Mouse (Mus musculus) kidney, embryonic 15.5 days (tissue): ENCODE data around the gene Etnppl. TPM values are rescaled to one million over a fixed set of nuclear protein-coding genes. Genes with fewer than 3 reads are reported as not detected.

Experiments
- ATAC-seq: fragments of 200-750 bp; cut with Nextera tagmentation; replicated peaks from 2 replicates; pipeline ENCODE4 v1.8.0; 2017; ENCODE audit warnings: moderate TSS enrichment; ENCODE audit not compliant: low FRiP score
- H3K27ac ChIP-seq: fragments of 300-500 bp; sonication (generic); 2 replicates; pipeline ENCODE4 v1.5.1; 2015; ENCODE audit warnings: mild to moderate bottlenecking, inconsistent platforms
- H3K27me3 ChIP-seq: fragments of 300-500 bp; sonication (generic); 2 replicates; pipeline ENCODE4 v1.6.1; 2015; ENCODE audit warnings: inconsistent platforms
- H3K36me3 ChIP-seq: fragments of 300-500 bp; sonication (generic); 2 replicates; pipeline ENCODE4 v1.6.1; 2015; ENCODE audit warnings: inconsistent platforms
- H3K4me1 ChIP-seq: fragments of 300-500 bp; sonication (generic); 2 replicates; pipeline ENCODE4 v1.6.1; 2015; ENCODE audit warnings: inconsistent platforms
- H3K4me2 ChIP-seq: fragments of 300-500 bp; sonication (generic); 2 replicates; pipeline ENCODE4 v1.6.1; 2015; ENCODE audit warnings: moderate library complexity, mild to moderate bottlenecking, inconsistent platforms
- H3K4me3 ChIP-seq: fragments of 300-500 bp; sonication (generic); replicated peaks from 2 replicates; pipeline ENCODE4 v1.5.1; 2015; ENCODE audit warnings: mild to moderate bottlenecking, inconsistent platforms
- H3K9ac ChIP-seq: fragments of 300-500 bp; sonication (generic); 2 replicates; pipeline ENCODE4 v1.6.1; 2015; ENCODE audit warnings: mild to moderate bottlenecking, inconsistent platforms
- H3K9me3 ChIP-seq: fragments of 300-500 bp; sonication (generic); replicated peaks from 2 replicates; pipeline ENCODE4 v1.6.1; 2016; ENCODE audit warnings: inconsistent platforms
- WGBS: fragments of 180-500 bp; shearing (Covaris S2); methylation state at CpG from one replicate; pipeline ENCODE4 v1.1.7; 2015; ENCODE audit warnings: mixed read lengths; 5-methylcytosine and 5-hydroxymethylcytosine counted together
- polyA plus RNA-seq: library from polyadenylated mRNA; unstranded; fragments of >200 nt; fragmentation: Nextera tagmentation; extraction: Ambion mirVana; gene quantifications from 2 replicates; pipeline ENCODE4 v1.2.1, GENCODE M21; 2015

Gene Etnppl
- polyA plus RNA-seq, 1 experiment from 2014 or later, result 0.49 TPM

GRCm38 (mm10) chr3:130614444-130614843, 2.8 kb upstream of the Etnppl start:
- 88% methylated on average over 9 of the region's 9 CpGs for WGBS
- no peak for ATAC-seq
- Histone ChIP-seq H3K27ac (no peak overlapping the region), H3K27me3 (peaks cover 3% of the 10 kb centered on the region; the same call in 1 of the 2 replicates), H3K9ac (no peak overlapping the region), H3K4me2 (no peak overlapping the region), H3K4me3 (no peak overlapping the region), H3K36me3 (no peaks in the 10 kb centered on the region), H3K9me3 (no peaks in the 10 kb centered on the region), H3K4me1 (peaks cover 9% of the 10 kb centered on the region)

GRCm38 (mm10) chr3:130615625-130616024, 1.6 kb upstream of the Etnppl start:
- Histone ChIP-seq H3K27ac (no peak overlapping the region), H3K4me2 (no peak overlapping the region), H3K27me3 (peaks cover 3% of the 10 kb centered on the region; the same call in 1 of the 2 replicates), H3K4me1 (peaks cover 9% of the 10 kb centered on the region), H3K36me3 (no peaks in the 10 kb centered on the region), H3K9me3 (no peaks in the 10 kb centered on the region), H3K4me3 (no peak overlapping the region), H3K9ac (no peak overlapping the region)
- 58% methylated on average over 8 of the region's 8 CpGs for WGBS
- ATAC-seq, result no peak

GRCm38 (mm10) chr3:130620517-130621146, 3.4 kb downstream of the Etnppl start:
- H3K9me3 ChIP-seq, result no peaks in the 10 kb centered on the region
- H3K9ac ChIP-seq, result no peak overlapping the region
- peaks cover 9% of the 10 kb centered on the region for H3K4me1 ChIP-seq
- WGBS, result 67% methylated on average over 12 of the region's 12 CpGs
- ATAC-seq, result no peak
- H3K4me2 ChIP-seq, result no peak overlapping the region
- no peak overlapping the region for H3K27ac ChIP-seq
- peaks cover 3% of the 10 kb centered on the region; the same call in 1 of the 2 replicates for H3K27me3 ChIP-seq
- no peaks in the 10 kb centered on the region for H3K36me3 ChIP-seq
- no peak overlapping the region for H3K4me3 ChIP-seq

- no peaks in the 10 kb centered on the region for H3K4me1 ChIP-seq
- H3K4me2 ChIP-seq, result no peak overlapping the region
- ATAC-seq, result no peak
- H3K36me3 ChIP-seq, result no peaks in the 10 kb centered on the region
- no peaks in the 10 kb centered on the region for H3K27me3 ChIP-seq
- H3K27ac ChIP-seq, result no peak overlapping the region
- H3K4me3 ChIP-seq, result no peak overlapping the region
- H3K9me3 ChIP-seq, result no peaks in the 10 kb centered on the region
- 93% methylated on average over 5 of the region's 5 CpGs for WGBS
- no peak overlapping the region for H3K9ac ChIP-seq
These were observed 11.1 kb downstream of the Etnppl start for GRCm38 (mm10) chr3:130628358-130628757.

GRCm38 (mm10) chr3:130633859-130634258, 16.6 kb downstream of the Etnppl start:
- no peaks in the 10 kb centered on the region for H3K27me3 ChIP-seq
- ATAC-seq, result no peak
- no peaks in the 10 kb centered on the region for H3K4me1 ChIP-seq
- no peak overlapping the region for H3K27ac ChIP-seq
- no peaks in the 10 kb centered on the region for H3K9me3 ChIP-seq
- H3K36me3 ChIP-seq, result no peaks in the 10 kb centered on the region
- H3K4me3 ChIP-seq, result no peak overlapping the region
- 75% methylated on average over 5 of the region's 5 CpGs for WGBS
- no peak overlapping the region for H3K9ac ChIP-seq
- no peak overlapping the region for H3K4me2 ChIP-seq

GRCm38 (mm10) chr3:130646110-130646810, 29.0 kb downstream of the Etnppl start:
- Histone ChIP-seq H3K4me1 (0 out of 2 replicates have a peak, but pooled peaks cover 2% of the 10 kb centered on the region), H3K27me3 (no peaks in the 10 kb centered on the region), H3K9ac (no peak overlapping the region), H3K4me3 (no peak overlapping the region), H3K36me3 (no peaks in the 10 kb centered on the region), H3K9me3 (no peaks in the 10 kb centered on the region), H3K27ac (no peak overlapping the region), H3K4me2 (no peak overlapping the region)
- 78% methylated on average over 11 of the region's 11 CpGs for WGBS
- no peak for ATAC-seq

- no peaks in the 10 kb centered on the region for H3K9me3 ChIP-seq
- WGBS, result 45% methylated on average over 6 of the region's 6 CpGs
These were observed 32.3 kb downstream of the Etnppl start for GRCm38 (mm10) chr3:130649569-130649968.

GRCm38 (mm10) chr3:130660619-130661018, 43.4 kb downstream of the Etnppl start:
- no peak overlapping the region for H3K4me3 ChIP-seq
- WGBS, result 66% methylated on average over 6 of the region's 6 CpGs
- H3K9me3 ChIP-seq, result no peaks in the 10 kb centered on the region
- H3K27me3 ChIP-seq, result no peaks in the 10 kb centered on the region
- no peak for ATAC-seq
- H3K36me3 ChIP-seq, result no peaks in the 10 kb centered on the region
- no peak overlapping the region for H3K4me2 ChIP-seq
- H3K27ac ChIP-seq, result no peak overlapping the region
- no peak overlapping the region for H3K9ac ChIP-seq
- no peaks in the 10 kb centered on the region for H3K4me1 ChIP-seq

More at GRCm38 (mm10) chr3:130649569-130649968, 32.3 kb downstream of the Etnppl start:
- Histone ChIP-seq H3K27me3 (no peaks in the 10 kb centered on the region), H3K27ac (no peak overlapping the region), H3K4me3 (no peak overlapping the region), H3K4me1 (0 out of 2 replicates have a peak, but pooled peaks cover 2% of the 10 kb centered on the region), H3K36me3 (no peaks in the 10 kb centered on the region), H3K4me2 (no peak overlapping the region), H3K9ac (no peak overlapping the region)
- ATAC-seq, result no peak

- H3K9ac ChIP-seq, result no peak overlapping the region
- no peak for ATAC-seq
- H3K9me3 ChIP-seq, result no peaks in the 10 kb centered on the region
These were observed 45.2 kb downstream of the Etnppl start for GRCm38 (mm10) chr3:130662496-130662895.

GRCm38 (mm10) chr3:130671291-130671690, 54.0 kb downstream of the Etnppl start:
- Histone ChIP-seq H3K9me3 (no peaks in the 10 kb centered on the region), H3K4me3 (no peak overlapping the region), H3K27me3 (no peaks in the 10 kb centered on the region), H3K36me3 (no peaks in the 10 kb centered on the region), H3K4me1 (no peaks in the 10 kb centered on the region), H3K9ac (no peak overlapping the region), H3K4me2 (no peak overlapping the region), H3K27ac (no peak overlapping the region)
- no peak for ATAC-seq
- 67% methylated on average over 14 of the region's 14 CpGs for WGBS

More at GRCm38 (mm10) chr3:130662496-130662895, 45.2 kb downstream of the Etnppl start:
- no peaks in the 10 kb centered on the region for H3K36me3 ChIP-seq
- no peaks in the 10 kb centered on the region for H3K27me3 ChIP-seq
- 94% methylated on average over 3 of the region's 3 CpGs for WGBS
- no peak overlapping the region for H3K4me2 ChIP-seq
- H3K27ac ChIP-seq, result no peak overlapping the region
- H3K4me1 ChIP-seq, result no peaks in the 10 kb centered on the region
- H3K4me3 ChIP-seq, result no peak overlapping the region

GRCm38 (mm10) chr3:130677671-130678460, 60.6 kb downstream of the Etnppl start:
- no peaks in the 10 kb centered on the region for H3K27me3 ChIP-seq
- H3K27ac ChIP-seq, result no peak overlapping the region
- H3K4me2 ChIP-seq, result no peak overlapping the region
- no peaks in the 10 kb centered on the region for H3K9me3 ChIP-seq
- H3K36me3 ChIP-seq, result no peaks in the 10 kb centered on the region
- WGBS, result 96% methylated on average over 19 of the region's 19 CpGs
- no peak overlapping the region for H3K9ac ChIP-seq
- no peak for ATAC-seq
- no peaks in the 10 kb centered on the region for H3K4me1 ChIP-seq
- no peak overlapping the region for H3K4me3 ChIP-seq

- Histone ChIP-seq H3K9ac (no peak overlapping the region), H3K27ac (no peak overlapping the region), H3K4me3 (no peak overlapping the region), H3K27me3 (no peaks in the 10 kb centered on the region), H3K4me2 (no peak overlapping the region), H3K9me3 (no peaks in the 10 kb centered on the region), H3K36me3 (no peaks in the 10 kb centered on the region), H3K4me1 (no peaks in the 10 kb centered on the region)
- 61% methylated on average over 2 of the region's 2 CpGs for WGBS
- no peak for ATAC-seq
These were observed 64.0 kb downstream of the Etnppl start for GRCm38 (mm10) chr3:130681226-130681625.
